Mouse (Mus musculus) kidney, postnatal 36 days (tissue): ENCODE measurements at regions not wholly inside any gene's neighbourhood (a gene's known extent, or its start where the extent isn't known, plus 50 kb on each side); places are given as distances from the start of the nearest gene placed in this dataset.

Source experiments
- DNase-seq, 2 experiments: peaks; one replicate each; pipeline ENCODE4 v3.0.0; 2021 to 2022; ENCODE audit warnings: mixed read lengths in 2 of 2

- DNase-seq: no peak
These were observed 655.4 kb upstream of the Auts2 start for GRCm38 (mm10) chr5:133198546-133198945.

- no peak for DNase-seq
These were observed 646.8 kb upstream of the Auts2 start for GRCm38 (mm10) chr5:133189798-133190571.

GRCm38 (mm10) chr5:133175636-133176035 is 632.5 kb upstream of the Auts2 start:
- no peak for DNase-seq

- peak; percentile 70 to 78 for DNase-seq
These were observed 630.1 kb upstream of the Auts2 start for GRCm38 (mm10) chr5:133173155-133173723.

- no peak for DNase-seq
These were observed 629.5 kb upstream of the Auts2 start for GRCm38 (mm10) chr5:133172686-133173085.

GRCm38 (mm10) chr5:133171266-133171665 is 628.1 kb upstream of the Auts2 start:
- DNase-seq: no peak

- no peak for DNase-seq
These were observed 624.4 kb upstream of the Auts2 start for GRCm38 (mm10) chr5:133167576-133167975.

- DNase-seq: no peak
These were observed 623.9 kb upstream of the Auts2 start for GRCm38 (mm10) chr5:133167001-133167461.

GRCm38 (mm10) chr5:133156115-133156857 is 613.1 kb upstream of the Auts2 start:
- DNase-seq: no peak

- DNase-seq: no peak
These were observed 602.9 kb upstream of the Auts2 start for GRCm38 (mm10) chr5:133145996-133146395.

- DNase-seq: no peak
These were observed 600.5 kb upstream of the Auts2 start for GRCm38 (mm10) chr5:133143679-133144078.

GRCm38 (mm10) chr5:133142401-133143115 is 599.4 kb upstream of the Auts2 start:
- DNase-seq: no peak

GRCm38 (mm10) chr5:133131042-133131441 is 587.9 kb upstream of the Auts2 start:
- DNase-seq: no peak

- no peak for DNase-seq
These were observed 587.2 kb upstream of the Auts2 start for GRCm38 (mm10) chr5:133130316-133130715.

- DNase-seq: no peak
These were observed 581.1 kb upstream of the Auts2 start for GRCm38 (mm10) chr5:133124223-133124622.

GRCm38 (mm10) chr5:133113946-133114345 is 570.8 kb upstream of the Auts2 start:
- DNase-seq: no peak

- no peak for DNase-seq
These were observed 570.0 kb upstream of the Auts2 start for GRCm38 (mm10) chr5:133113183-133113582.

GRCm38 (mm10) chr5:133106691-133107354 is 563.7 kb upstream of the Auts2 start:
- DNase-seq: peak; percentile 2 to 27

- no peak for DNase-seq
These were observed 553.2 kb upstream of the Auts2 start for GRCm38 (mm10) chr5:133096340-133096739.

- no peak for DNase-seq
These were observed 541.7 kb upstream of the Auts2 start for GRCm38 (mm10) chr5:133084859-133085258.

- DNase-seq: no peak
These were observed 537.6 kb upstream of the Auts2 start for GRCm38 (mm10) chr5:133080751-133081150.

GRCm38 (mm10) chr5:133078916-133079315 is 535.8 kb upstream of the Auts2 start:
- no peak for DNase-seq
